Mouse (Mus musculus) CD4-positive, CD25-positive, alpha-beta regulatory T cell, adult 2 months (primary cell): ENCODE results near the gene Stxbp6.
"Not testable (repeated sequence)": the region's sequence is repeated elsewhere in the genome, so short reads cannot be mapped to it uniquely, and the experiment has no call there.

Experiments used
- DNase-seq: peaks from one replicate; pipeline ENCODE4 v3.0.0-alpha.2; 2012; ENCODE audit warnings: low read depth, low spot score

Gene Stxbp6

DNA sequence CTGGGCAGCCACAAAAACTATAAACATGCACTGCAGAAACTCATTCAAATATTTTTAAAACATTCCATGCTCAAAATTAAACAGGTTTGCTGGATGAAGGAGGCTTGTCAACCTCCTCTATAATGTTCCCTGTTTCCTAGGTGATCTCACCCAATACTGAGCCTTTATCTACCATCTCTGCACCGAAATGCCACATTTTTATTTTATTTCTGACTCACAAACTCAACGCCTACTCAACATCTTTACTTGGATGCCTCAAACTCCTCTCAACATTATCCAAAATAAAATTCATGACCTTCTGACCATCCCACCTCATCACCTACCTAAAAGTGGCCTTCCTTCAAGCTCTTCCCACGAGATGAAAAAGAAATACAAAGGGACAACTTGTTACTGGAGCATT lies 18.1 kb downstream of the Stxbp6 start:
- DNase-seq: no peak

DNA sequence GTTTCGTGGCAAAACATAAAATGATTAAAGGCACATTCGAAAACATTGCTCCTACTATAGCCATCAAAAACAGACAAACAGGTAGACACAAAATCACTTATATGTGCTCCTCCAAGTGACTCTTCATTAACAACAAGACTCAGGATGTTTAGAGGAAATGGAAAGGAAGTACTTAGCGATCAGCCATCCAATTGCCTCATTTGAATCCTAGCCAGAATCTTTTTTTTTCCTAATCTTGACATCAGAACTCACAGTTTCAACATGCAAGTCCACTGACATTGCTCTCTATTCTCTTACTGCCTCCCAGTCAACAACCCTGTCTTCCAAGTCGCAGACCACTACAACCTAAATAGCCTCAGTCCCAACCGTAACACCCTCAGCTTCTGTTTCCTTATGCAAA lies 21.2 kb downstream of the Stxbp6 start:
- no peak for DNase-seq

DNA sequence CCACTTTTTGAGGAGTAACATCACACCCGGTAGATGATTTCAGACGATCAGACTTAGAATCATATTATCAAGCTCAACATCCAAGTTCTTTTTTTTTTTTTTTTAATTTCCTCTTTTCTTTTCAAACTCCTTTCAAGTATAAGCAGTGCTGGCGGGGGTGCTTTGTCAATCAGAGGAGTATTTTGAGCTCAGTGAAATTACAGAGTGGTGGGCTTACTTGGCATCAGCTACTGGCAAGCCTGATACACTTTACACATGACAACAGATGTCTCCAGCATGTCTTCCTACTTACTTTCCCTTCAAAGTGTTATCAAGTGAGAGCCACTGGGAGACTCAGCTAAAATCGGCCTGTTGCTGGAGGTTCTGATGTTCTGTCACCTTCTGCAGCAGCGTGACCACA lies 21.6 kb downstream of the Stxbp6 start:
- DNase-seq: no peak

DNA sequence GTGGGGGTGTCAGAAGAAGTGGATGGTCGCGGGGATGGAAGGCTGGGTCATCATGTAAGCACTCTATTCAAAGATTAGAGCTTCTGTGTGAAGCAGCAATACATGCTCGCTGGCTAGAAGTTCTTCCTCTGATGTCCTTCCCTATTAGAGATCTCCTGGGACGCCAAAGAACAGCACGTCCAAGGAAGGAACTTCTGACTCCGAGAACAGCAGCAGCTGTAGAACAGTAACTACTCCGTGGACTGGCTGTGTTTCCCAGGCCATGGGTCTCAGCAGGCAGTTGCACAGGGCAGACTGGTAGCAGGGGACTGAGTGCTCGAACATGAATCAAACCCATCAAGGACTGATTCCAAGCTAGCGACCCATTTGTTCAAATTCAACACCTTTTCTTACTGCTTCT lies 24.6 kb downstream of the Stxbp6 start:
- DNase-seq: no peak

DNA sequence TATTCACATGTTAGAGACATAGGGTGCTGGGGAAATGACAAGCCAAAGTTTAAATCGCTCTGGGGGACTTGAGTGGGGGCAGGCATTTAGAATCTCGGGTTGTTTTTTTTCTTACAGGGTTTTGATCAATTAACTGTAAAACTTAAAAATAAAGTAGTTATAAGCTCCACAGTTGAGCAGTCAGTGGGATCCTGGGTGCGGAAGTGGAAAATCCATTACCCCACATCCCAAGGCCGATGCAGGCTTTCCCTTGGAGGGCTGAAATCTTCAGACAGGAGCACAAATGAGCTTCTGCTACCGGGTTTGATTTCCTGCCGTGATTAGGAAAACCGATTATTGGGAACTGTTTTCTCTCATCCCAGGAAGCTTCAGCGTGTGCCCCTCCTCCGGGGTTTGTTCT lies 26.8 kb downstream of the Stxbp6 start:
- not testable (repeated sequence) for DNase-seq

DNA sequence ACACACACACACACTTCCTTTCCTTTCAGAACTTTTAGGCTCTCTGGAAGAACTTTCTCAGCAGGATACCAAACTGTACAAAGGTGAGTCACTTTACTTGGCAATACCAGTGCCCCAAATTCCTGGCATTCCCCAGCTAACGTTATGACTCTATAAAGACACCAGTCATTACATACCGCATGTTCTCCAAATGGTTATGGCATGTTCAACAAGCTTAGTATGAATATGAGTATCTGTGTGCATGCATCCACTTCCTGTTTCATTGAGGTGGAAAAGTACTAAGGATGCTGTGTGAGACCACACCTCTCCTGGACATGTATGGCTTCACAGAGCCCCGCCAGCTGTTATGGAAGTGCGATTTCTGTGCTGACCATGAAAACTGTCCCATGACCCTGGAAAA lies 27.3 kb downstream of the Stxbp6 start:
- no peak for DNase-seq

DNA sequence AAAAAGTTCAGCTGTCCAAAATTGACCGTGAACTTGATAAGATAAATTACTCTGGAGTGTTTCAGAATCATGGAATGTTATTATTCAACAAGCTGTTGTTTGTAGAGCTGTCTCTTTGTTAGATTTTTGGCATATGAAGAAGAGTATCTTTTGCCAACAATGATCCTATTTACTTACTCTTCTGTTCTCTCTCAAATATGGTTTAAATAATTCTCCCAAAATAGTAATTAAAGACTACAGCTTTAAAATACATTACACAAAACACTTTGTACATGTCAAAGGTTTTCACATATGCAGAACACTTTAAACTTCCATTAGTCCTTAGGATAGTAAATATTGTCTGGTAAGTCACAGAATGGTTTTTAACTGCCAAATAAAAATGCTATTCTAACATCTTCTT lies 29.9 kb downstream of the Stxbp6 start:
- DNase-seq: no peak

DNA sequence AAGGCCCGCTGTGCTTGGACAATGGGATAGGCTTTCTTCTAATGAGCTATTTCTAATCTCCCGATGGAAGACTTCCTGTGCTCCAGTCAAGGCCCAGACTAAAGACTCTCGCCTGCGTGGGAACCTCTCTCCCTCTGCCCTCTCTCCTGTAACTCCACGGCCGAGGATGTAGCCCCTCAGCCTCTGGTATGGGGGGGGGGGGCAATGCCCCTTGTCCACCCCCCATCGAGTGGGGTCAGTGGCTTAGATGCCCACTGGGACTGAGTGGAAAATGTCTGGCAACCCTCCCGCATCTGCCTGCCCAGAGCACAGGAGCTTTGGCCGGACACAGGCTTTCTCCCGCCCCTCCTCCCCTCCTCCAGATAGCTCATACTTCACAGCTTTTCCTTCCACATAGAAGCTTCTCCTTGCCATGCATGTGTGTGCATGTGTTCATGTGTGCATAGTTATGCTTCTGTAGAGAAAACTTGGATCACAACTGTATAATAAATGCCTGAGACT lies 31.9 kb downstream of the Stxbp6 start:
- no peak for DNase-seq

DNA sequence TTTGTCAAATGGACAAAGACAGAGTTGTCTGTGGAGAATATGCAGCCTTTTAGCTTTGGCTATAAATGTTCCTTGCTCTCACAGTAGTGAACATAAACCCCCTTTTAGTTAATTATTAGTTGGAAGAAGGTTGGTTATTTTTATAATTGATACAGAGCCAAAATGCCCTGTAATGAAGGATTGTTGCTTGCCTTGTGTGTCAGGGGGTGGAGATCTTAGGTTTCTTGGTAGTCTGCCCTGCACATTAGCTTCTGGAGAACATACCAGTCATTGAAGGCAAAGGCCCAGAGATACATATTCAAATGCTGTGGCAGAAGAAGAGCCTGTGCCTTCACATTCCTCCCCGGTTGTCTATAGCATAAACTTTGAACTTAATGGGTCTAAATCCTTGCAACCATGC lies 37.0 kb downstream of the Stxbp6 start:
- DNase-seq: no peak

DNA sequence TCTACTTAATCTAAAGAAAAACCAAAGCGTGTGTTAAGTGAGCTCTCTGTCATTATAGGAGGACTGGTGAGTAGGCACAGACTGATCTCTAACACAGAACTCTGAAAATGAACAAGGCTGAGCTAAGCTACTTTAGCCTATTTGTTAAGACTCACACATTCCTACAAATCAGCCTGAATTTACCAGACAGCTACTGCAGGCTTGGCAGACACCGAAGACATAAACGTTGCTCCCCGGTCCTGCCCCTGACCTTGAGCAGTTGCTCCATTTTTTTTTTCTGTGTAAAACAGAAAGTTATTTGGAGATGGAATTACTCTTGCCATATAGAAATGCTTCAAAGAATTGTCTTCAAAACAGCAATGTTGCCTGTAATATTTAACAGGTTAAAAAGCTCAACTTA lies 37.4 kb downstream of the Stxbp6 start:
- no peak for DNase-seq

DNA sequence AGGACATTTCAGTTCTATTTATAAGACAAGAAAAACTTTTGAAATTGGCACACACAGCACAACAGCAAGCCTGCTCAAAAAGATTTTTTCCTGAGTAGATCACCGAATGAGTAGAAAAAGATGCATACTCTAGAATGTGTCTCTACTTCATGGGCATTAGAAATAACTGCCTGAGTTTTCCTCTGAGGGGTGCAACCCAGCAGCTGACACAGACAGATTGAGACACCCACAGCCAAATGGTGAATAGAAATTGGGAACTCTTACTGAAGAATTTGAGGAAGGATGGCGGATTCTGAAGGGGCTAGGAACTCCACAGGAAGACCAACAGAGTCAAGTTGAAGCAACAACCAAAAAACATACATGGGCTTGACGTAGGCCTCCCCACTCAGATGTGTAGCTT lies 43.8 kb downstream of the Stxbp6 start:
- no peak for DNase-seq

DNA sequence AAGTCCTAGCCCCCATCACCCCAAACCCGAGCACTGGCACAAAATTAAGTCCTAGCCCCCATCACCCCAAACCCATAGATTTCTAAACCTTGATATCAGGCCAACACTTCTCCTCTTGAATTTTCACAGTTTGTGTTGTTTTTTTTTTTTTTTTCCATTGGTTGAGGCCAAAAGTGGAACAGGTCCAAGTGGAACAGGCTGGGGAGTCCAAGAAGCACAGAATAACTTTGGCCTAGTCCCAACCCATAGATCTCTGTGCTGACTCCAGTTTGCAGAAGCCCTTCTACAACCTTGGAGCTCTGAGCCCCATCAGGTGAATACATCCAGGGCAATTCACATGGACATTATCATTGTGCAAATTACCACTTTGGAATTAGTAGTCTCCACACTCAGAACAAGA lies 48.2 kb downstream of the Stxbp6 start:
- DNase-seq: no peak

DNA sequence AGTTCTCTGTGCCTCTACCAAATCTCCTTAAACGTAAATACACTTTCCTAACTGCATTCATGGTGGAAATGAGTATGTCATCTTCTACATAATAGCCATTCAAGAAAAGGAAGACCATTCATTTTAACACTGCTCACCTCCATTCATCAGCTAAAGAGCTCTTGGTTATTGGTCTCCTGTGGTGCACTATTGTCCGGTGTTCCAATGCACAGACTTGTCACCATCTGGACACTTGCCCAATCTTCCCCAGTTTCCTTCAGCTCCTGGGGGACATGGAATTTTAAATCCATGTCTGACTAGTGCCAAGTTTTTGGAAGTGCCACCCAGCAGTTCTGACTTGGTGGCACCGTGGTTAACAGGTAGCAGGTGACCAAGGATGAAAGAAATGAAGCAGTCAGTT lies 54.5 kb downstream of the Stxbp6 start:
- DNase-seq: no peak

DNA sequence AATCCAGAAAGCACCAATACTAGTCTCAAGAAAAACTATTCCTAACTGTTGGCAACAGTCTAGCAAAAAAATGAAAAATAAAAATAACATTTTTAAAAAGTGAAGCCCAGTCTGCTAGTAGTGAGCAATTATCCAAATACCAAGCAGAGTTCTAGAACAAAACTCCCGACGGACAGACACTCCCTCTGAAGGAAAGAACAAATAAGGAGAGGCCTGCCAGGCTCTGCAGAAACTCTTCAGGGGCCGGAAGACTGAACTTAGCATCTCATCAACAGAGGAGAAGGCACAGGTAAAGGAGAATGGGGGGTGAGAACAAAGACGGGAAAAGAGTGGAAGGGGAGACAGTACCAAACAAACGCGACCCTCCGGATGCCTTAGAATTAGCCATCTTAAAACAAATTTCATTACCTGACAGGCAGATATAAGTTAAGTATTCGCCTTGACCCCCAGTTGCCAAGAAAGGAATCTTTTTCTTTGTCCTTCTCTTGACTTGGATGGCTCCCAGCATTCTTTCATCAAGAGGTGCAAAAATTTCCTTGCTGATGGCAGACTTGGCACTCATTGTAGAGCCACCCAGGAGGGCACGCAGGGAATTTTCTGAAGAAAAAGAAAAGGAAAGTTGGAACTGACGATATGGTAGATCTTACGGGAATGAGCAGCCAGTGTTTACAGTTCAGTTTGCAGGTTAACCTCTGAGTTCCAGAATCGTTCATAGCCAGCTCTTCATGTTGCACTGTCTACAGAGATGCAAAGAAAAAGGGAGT lies 55.3 kb downstream of the Stxbp6 start:
- no peak for DNase-seq

DNA sequence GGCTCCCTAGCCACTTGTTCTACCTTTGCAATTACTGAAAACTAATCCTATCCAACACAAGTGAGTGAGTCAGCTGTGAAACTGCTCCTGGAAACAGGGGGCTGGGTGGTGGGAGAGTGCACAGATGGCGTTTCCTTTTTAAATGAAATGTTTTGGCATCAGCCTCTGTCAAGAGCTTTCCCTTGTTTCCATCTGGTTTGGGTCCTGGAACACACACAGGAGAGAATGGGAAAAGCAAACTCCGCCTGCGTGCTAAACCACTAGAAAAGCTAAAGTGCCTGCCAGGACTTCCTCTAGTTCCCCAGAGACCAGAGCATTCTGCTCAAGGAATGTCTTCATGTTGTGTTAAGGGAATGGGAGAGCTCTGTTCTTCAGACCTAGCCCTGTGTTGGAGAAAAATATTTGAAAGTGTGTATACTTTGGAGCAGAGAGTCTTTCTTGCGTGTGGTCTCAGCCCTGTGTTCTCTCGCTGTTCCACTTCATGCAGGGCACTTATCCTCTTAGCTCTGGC lies 61.2 kb downstream of the Stxbp6 start:
- no peak for DNase-seq

DNA sequence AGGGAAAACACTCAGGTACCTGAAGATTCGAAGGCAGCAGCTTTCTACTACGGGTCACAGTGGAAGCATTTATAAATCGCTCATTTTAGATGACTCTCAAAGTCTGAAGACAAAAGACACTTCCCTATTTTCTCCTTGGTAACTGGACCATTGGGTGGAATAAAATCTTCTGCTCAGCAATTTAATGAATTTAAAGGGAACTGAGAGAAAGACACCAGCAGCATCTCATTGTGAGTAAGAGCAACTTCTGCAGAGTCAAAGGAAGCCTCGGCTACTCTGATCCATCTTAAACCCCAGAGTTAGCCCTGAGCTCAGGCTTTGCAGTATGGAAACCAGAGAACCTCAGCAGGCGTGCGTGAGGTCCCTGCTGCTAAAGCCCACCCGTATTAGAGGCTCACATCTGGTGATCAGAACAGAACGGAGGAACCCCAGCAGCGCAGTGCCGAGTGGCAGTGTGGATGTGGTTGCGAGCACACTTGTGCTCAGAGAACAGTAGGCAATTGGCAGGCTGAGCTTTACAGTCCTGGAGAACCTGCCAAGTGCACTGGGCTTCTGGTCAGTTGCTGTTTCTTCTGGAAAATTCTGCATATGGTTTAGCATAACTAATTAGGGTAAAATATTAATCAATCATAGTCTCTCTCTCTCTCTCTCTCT lies 62.9 kb downstream of the Stxbp6 start:
- DNase-seq: no peak

DNA sequence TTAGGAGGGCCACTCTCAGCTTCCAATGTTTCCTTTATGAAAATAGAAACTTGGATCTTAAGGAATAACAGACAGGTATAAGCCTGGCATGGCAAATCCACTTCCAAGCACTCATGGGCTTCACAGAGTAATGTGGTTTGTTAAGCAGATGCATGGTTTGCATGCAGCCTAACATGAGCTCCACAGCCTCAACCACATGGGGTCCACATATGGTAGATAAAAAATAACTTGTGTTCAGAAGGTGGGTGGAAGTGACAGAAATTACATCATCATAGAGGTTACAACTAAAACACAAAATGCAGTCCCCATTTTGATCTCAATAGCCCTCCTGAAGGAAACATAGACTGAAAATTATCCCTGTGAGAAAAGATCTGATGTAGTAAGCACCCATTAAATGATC lies 63.5 kb downstream of the Stxbp6 start:
- no peak for DNase-seq

DNA sequence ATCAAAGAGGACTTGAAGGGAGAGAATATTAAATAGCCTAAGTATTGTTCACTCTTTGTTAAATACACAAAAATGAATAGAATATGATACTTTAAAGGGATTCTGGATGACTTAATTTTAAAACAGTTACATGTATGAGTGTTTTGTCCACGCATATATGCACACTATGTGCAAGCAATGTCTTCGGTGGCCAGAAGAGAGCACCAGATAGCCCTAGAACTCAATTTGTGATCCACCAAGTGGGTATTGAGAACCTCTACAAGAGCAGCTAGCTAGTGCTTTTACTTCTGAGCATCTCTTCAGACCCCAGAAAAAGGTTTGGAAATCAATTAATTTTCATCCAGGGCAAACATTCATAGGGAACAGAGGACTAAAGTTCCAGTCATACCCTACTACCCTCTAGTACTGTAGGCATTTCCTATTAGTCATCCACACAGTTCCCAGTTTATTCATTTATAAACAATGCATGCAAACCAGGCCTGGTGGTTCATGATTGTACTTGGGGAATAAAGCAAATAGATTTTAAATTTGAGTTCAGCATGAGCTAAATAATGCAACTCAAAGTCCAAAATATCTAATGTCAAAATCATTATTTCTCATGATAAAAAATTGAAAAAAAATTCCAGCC lies 64.4 kb downstream of the Stxbp6 start:
- no peak for DNase-seq

DNA sequence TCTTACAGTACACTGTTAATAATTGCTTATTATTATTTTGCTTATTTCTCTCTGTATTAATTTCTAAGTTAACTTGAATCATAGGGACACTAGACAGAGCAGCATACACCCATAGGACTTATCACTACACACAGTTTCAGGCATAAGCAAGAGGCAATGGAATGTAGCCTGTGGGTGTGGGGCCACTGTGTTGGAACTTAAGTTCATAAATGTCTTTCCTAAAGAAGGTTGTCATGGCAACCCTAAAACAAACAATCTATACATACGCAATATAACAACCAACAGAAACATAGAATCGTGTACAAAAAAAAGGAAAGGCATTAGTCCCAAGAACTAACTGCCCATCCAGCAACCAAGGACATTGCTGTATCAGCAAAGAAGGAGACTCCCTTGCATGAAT lies 67.9 kb downstream of the Stxbp6 start:
- no peak for DNase-seq

DNA sequence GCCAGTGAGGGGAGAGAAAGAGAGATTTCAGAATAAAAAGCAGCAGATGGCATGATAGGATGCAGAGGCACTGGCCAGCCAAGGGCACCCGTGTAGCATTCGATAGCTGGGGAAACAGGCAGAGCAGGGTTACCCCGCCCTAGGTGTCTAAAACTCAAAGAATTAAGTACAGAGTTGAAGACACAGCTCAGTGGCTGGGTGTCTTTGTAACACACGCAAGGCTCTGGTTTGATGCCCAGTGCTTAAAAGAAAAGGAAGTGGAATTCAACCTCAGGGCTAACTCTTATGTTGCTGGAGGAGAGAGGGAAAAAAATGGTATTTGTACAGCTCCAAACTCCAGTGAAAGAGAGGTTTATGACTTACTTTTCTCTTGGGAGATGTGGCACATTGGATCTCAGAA lies 68.5 kb downstream of the Stxbp6 start:
- DNase-seq: no peak

DNA sequence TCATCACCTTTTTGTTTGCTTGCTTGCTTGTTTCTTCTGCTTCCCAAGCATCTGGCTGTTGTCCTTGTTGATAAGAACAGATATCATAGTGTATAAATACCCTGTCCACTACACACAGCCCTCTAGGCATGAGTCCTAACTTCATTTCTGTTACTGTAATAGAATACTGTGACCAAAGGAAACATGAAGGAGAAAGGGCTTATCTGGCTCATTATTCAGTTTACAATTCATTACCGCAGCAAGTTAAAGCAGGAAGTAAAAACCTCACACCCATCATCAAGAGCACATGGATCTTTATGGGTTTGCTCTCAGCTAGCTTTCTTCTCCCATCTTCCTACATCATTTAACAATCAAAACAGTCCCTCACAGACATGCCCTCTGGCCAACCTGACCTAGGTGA lies 72.5 kb downstream of the Stxbp6 start:
- no peak for DNase-seq

DNA sequence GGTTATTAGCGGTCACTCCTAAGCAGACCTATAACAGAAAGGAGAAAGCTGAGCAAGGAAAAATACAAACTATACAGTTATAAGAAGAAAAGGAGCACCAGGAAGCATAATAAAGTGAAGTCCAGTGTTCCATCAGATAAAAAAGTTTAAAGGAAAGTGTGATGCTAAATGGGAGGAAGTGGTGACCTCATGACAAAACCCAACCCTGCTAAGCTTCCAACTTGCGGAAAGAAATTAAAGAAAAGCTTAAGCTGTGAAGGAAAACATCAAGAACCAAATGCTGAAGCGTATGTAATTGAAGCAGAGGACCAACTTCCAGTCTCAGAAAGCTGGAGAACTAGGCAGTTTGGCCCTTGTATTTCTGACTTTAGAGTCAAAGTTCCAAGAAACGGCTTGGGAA lies 77.1 kb downstream of the Stxbp6 start:
- DNase-seq: no peak

DNA sequence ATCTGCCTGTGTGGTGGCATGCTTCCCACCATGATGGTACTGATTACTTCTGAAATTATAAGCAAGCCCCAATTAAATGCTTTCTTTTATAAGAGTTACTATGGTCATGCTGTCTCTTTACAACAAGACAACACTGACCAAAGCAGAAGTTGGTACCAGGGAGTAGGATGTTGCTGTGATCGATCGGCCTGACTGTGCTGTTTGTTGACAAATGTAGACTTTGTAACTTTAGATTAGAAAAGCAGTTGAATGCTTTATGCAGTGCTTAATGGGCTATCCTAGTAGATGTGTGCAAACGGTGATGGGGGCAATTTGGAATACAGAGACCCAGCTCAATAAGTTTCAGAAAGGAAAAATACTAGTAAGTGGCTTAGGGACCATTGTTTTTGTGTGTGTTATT lies 77.6 kb downstream of the Stxbp6 start:
- DNase-seq: no peak
